Mouse (Mus musculus) liver, embryonic 14.5 days (tissue): ENCODE results near the gene Ccnt1.

Experiments used
- CTCF ChIP-seq: IDR thresholded peaks from 2 replicates; pipeline ENCODE4 v1.5.1; 2016; ENCODE audit warnings: antibody characterized with exemption, low read depth, control low read depth
- EP300 ChIP-seq: IDR thresholded peaks from 2 replicates; pipeline ENCODE4 v1.6.1; 2016; ENCODE audit warnings: antibody characterized with exemption, low read depth

DNA sequence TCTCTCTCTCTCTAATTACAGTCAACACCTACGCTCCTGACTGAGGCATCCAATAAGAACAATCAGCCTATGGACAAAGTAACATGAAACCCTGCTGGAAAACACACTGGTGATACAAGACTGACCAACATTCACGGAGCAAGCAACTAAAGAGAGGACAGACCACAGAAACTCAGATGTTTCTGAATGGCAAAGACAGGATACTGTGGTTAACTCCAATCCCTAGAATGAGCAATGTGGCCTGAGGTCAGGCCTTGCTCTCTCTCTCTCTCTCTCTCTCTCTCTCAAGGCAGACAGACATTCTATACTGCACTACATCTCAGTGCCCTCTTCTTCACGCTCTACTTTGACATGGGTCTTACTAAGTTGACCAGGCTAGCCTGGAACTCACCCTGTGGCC is 49.5 kb downstream of the Ccnt1 start:
- TF ChIP-seq CTCF (no peak), EP300 (no peak)
